Mouse (Mus musculus) spleen, adult 2 months (tissue): Measurements from ENCODE around the gene Carmil1.

Experiments used
- CTCF ChIP-seq: fragments of 200-500 bp; IDR thresholded peaks from 2 replicates; pipeline ENCODE4 v1.5.1; 2011; ENCODE audit warnings: mild to moderate bottlenecking, inconsistent platforms; ENCODE audit not compliant: insufficient read depth, insufficient read length, insufficient replicate concordance; ENCODE audit errors: extremely low read depth
- POLR2A ChIP-seq: fragments of 200-500 bp; IDR thresholded peaks from 2 replicates; pipeline ENCODE4 v1.6.1; 2011; ENCODE audit warnings: low read depth, low read length, inconsistent platforms

DNA sequence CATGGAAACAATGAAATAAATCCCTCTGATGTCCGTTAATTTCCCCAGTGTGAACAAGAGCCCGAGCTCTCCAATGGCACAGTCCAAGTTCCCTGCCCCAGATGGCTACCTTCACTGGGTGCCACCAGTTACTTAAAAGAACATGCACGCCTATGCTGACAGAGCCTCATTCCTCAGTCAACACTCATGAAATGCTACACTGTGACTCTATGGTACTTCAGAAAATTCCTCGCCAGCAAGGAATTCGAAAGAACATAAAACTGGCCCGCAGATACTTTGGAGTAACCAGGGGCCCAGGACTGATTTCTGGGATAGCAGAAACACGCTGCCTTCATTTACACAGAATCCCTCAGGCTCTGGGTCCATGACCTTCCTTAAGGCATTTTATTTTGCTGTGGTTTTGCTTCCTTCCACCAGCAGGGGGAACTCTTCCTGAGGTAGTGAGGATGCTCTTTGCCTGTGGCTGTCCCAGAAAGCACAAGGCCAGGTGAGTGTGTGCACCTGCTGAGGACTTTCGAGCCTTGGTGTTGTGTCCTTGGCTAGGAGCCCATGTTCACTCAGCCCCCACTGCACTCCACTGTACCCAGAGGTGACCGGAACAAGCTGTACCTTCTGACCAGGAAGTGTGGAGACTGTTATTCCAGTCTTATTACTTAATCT is 167.8 kb downstream of the Carmil1 start:
- TF ChIP-seq CTCF: peak; percentile 39; the same call in 1 of the 2 replicates
- no peak for TF ChIP-seq POLR2A
